In genomic region chr5:149245965-149246470, GRCm38 (mm10) we compare ENCODE assay signal across 8 mouse cellular contexts. TPM values are rescaled to one million over a fixed set of nuclear protein-coding genes. Genes with fewer than 3 reads are reported as not detected.
DNase-seq lines count a peak whose midpoint lies in the region; ATAC-seq and TF ChIP-seq lines count a peak whose summit lies in the region.

No protein-coding gene starts in this region.

- DNase-seq in brain, adult 2 months (ENCODE audit: low read depth, low spot score), result peak; percentile 64
- peak; percentile 11 for DNase-seq in lung, adult 2 months
- no peak for DNase-seq in cerebellum, adult 11 months
- no peak for DNase-seq in adipocyte (ENCODE audit: low spot score)

- H3K27ac ChIP-seq in intestine, embryonic 15.5 days, result peak overlapping the region; percentile 44; the same call in 1 of the 2 replicates
- H3K27ac ChIP-seq in neural tube, embryonic 12.5 days, result no peak overlapping the region

- H3K9me3 ChIP-seq in E14TG2a.4 (ENCODE audit: low read length), result peaks cover 13% of the 10 kb centered on the region
- H3K9me3 ChIP-seq in intestine, embryonic 15.5 days, result no peaks in the 10 kb centered on the region
- no peaks in the 10 kb centered on the region; the same call in 1 of the 2 replicates for H3K9me3 ChIP-seq in neural tube, embryonic 12.5 days

- H3K4me1 ChIP-seq in E14TG2a.4 (replicated peaks; ENCODE audit: low read depth, low read length), result peaks cover 32% of the 10 kb centered on the region
- H3K4me1 ChIP-seq in intestine, embryonic 15.5 days (replicated peaks), result peaks cover 18% of the 10 kb centered on the region
- peaks cover 3% of the 10 kb centered on the region for H3K4me1 ChIP-seq in lung, adult 2 months (ENCODE audit: control insufficient read depth, insufficient read depth, low read length)
- H3K4me1 ChIP-seq in neural tube, embryonic 12.5 days, result peaks cover 15% of the 10 kb centered on the region

- TF ChIP-seq POLR2A in lung, adult 2 months (IDR thresholded peaks at IDR 0.05; ENCODE audit: borderline replicate concordance, extremely low read depth, low read depth, low read length), result 0 out of 2 replicates have a peak, but pooled peaks have one; percentile 48

- H3K9ac ChIP-seq in intestine, embryonic 15.5 days, result peak overlapping the region; percentile 26; the same call in 1 of the 2 replicates
- H3K9ac ChIP-seq in neural tube, embryonic 12.5 days, result no peak overlapping the region

- ATAC-seq in granulocyte monocyte progenitor cell, adult 5-6 weeks (replicated peaks; ENCODE audit: poor library complexity, severe bottlenecking), result peak; percentile 90
- ATAC-seq in intestine, embryonic 15.5 days, result peak; percentile 91
- 0 out of 2 replicates have a peak, but pooled peaks have one; percentile 33 for ATAC-seq in neural tube, embryonic 12.5 days (ENCODE audit: low FRiP score, low read depth)

- peak overlapping the region; percentile 78 for H3K4me2 ChIP-seq in intestine, embryonic 15.5 days (replicated peaks)
- H3K4me2 ChIP-seq in neural tube, embryonic 12.5 days (replicated peaks), result peak overlapping the region; percentile 49

- peak overlapping the region; percentile 56 for H3K4me3 ChIP-seq in E14TG2a.4 (replicated peaks; ENCODE audit: low read length)
- peak overlapping the region; percentile 26 for H3K4me3 ChIP-seq in intestine, embryonic 15.5 days (replicated peaks)
- H3K4me3 ChIP-seq in lung, adult 2 months (replicated peaks; ENCODE audit: extremely low read depth, low read depth, low read length), result peak overlapping the region; percentile 60
- H3K4me3 ChIP-seq in neural tube, embryonic 12.5 days, result no peak overlapping the region

- H3K27me3 ChIP-seq in E14TG2a.4 (ENCODE audit: insufficient read depth, low read length), result peaks cover 36% of the 10 kb centered on the region
- H3K27me3 ChIP-seq in intestine, embryonic 15.5 days (replicated peaks), result no peaks in the 10 kb centered on the region
- no peaks in the 10 kb centered on the region for H3K27me3 ChIP-seq in neural tube, embryonic 12.5 days (replicated peaks)

- TF ChIP-seq CTCF in E14TG2a.4 (conservative IDR thresholded peaks at IDR 0.05; ENCODE audit: low read length), result no peak
- no peak for TF ChIP-seq CTCF in lung, adult 2 months (IDR thresholded peaks at IDR 0.05; ENCODE audit: insufficient read depth, low read length)

- WGBS in intestine, embryonic 15.5 days, result 9% methylated on average over 16 of the region's 16 CpGs
- WGBS in lung, adult 2 months, result 11% methylated on average over 16 of the region's 16 CpGs
- 29% methylated on average over 16 of the region's 16 CpGs for WGBS in neural tube, embryonic 12.5 days

- no peaks in the 10 kb centered on the region for H3K36me3 ChIP-seq in E14TG2a.4 (ENCODE audit: insufficient read depth, low read length)
- H3K36me3 ChIP-seq in intestine, embryonic 15.5 days, result no peaks in the 10 kb centered on the region
- H3K36me3 ChIP-seq in neural tube, embryonic 12.5 days, result no peaks in the 10 kb centered on the region

RNA-seq across cellular contexts. Expression of gene Alox5ap, which starts 18.5 kb away (rescaled TPM):
- total RNA-seq in granulocyte monocyte progenitor cell, adult 5-6 weeks (2014; fragmentation: Nextera tagmentation), result 387 and 445 TPM in 2 replicates
- 356 and 457 TPM in 2 replicates for total RNA-seq in granulocyte monocyte progenitor cell, adult 5-6 weeks (2017)
- 11.7 and 13.2 TPM in 2 replicates for polyA plus RNA-seq in intestine, embryonic 15.5 days (2015; fragmentation: Nextera tagmentation; extraction: Ambion mirVana)
- 65.9 and 104 TPM in 2 replicates for polyA plus RNA-seq in lung, adult 2 months (2012; rRNA removed)
- 6.5 and 8.0 TPM in 2 replicates for polyA plus RNA-seq in neural tube, embryonic 12.5 days (2016; fragmentation: Nextera tagmentation; extraction: Ambion mirVana)

Comparison
In these comparisons a context has a peak if more than half of its experiments do, and no peak if none do; other contexts are left out.
1. DNase-seq: peak in brain, adult 2 months (single experiment) and lung, adult 2 months (single experiment); none in cerebellum, adult 11 months (single experiment) and adipocyte (single experiment).
2. ATAC-seq: peak in every context shown above with its lines; median percentile 91 in intestine, embryonic 15.5 days; 90 in granulocyte monocyte progenitor cell, adult 5-6 weeks; 33 in neural tube, embryonic 12.5 days.